Mouse (Mus musculus) MEL (cell line): Measurements from ENCODE around the gene 0610030E20Rik. TPM values are rescaled to one million over a fixed set of nuclear protein-coding genes. Genes with fewer than 3 reads are reported as not detected.
A peak's percentile ranks its signal among the peaks of the same experiment; 100 is the strongest.

Experiments used
- DNase-seq: peaks from one replicate; pipeline ENCODE4 v3.0.0; 2011; ENCODE audit warnings: low read depth, low spot score
- H3K27ac ChIP-seq: 2 replicates; pipeline ENCODE4 v1.5.1; 2012; ENCODE audit warnings: low read depth, mild to moderate bottlenecking, control low read depth, low read length, moderate library complexity; ENCODE audit not compliant: control insufficient read depth
- H3K27me3 ChIP-seq, 2 experiments: fragments of 150-350 bp in 1 of 2; sonication (generic) in 1 of 2; 2 replicates each; pipeline ENCODE4 v1.6.1; 2012; ENCODE audit warnings: low read length in 2 of 2, mild to moderate bottlenecking in 2 of 2, improper control_type of control experiment in 1 of 2, moderate library complexity in 1 of 2; ENCODE audit not compliant: insufficient read depth in 2 of 2, control insufficient read depth in 1 of 2
- H3K36me3 ChIP-seq, 2 experiments: 2 replicates each; pipeline ENCODE4 v1.6.1; 2012 to 2014; ENCODE audit warnings: low read length in 2 of 2, improper control_type of control experiment in 1 of 2, inconsistent platforms in 1 of 2, mild to moderate bottlenecking in 1 of 2; ENCODE audit not compliant: insufficient read depth in 2 of 2, control insufficient read depth in 1 of 2
- H3K4me1 ChIP-seq, 2 experiments: fragments of 150-350 bp in 1 of 2; sonication (generic) in 1 of 2; 2 replicates each; pipeline ENCODE4 v1.6.1; 2012; ENCODE audit warnings: low read length in 2 of 2, improper control_type of control experiment in 1 of 2, mild to moderate bottlenecking in 1 of 2; ENCODE audit not compliant: insufficient read depth in 2 of 2, control insufficient read depth in 1 of 2
- H3K4me3 ChIP-seq, 2 experiments: fragments of 150-350 bp in 1 of 2; sonication (generic) in 1 of 2; 2 replicates each; pipeline ENCODE4 v1.5.1; 2012; ENCODE audit warnings: low read depth in 2 of 2, low read length in 2 of 2, mild to moderate bottlenecking in 2 of 2, moderate library complexity in 2 of 2, control low read depth in 1 of 2, improper control_type of control experiment in 1 of 2; ENCODE audit not compliant: control insufficient read depth in 1 of 2, insufficient read depth in 1 of 2
- H3K79me2 ChIP-seq: 2 replicates; pipeline ENCODE4 v1.6.1; 2012; ENCODE audit warnings: mild to moderate bottlenecking, low read length, moderate library complexity; ENCODE audit not compliant: control insufficient read depth, poor library complexity, insufficient read depth
- H3K9ac ChIP-seq: 2 replicates; pipeline ENCODE4 v1.6.1; 2012; ENCODE audit warnings: low read depth, mild to moderate bottlenecking, control low read depth, low read length, moderate library complexity; ENCODE audit not compliant: control insufficient read depth, poor library complexity, severe bottlenecking
- H3K9me3 ChIP-seq: fragments of 150-350 bp; sonication (generic); replicated peaks from 2 replicates; pipeline ENCODE4 v1.6.1; 2012; ENCODE audit warnings: mild to moderate bottlenecking, low read length, improper control_type of control experiment, moderate library complexity; ENCODE audit not compliant: insufficient read depth
- CHD2 ChIP-seq: IDR thresholded peaks from 2 replicates; pipeline ENCODE4 v1.6.1; 2011; ENCODE audit warnings: low read length, improper control_type of control experiment
- CTCF ChIP-seq, 3 experiments: IDR thresholded peaks in 2 of 3; conservative IDR thresholded peaks in 1 of 3; 2 replicates each; pipeline ENCODE4 v1.5.1; 2011 to 2012; ENCODE audit warnings: low read length in 3 of 3, low read depth in 2 of 3, mild to moderate bottlenecking in 2 of 3, improper control_type of control experiment in 1 of 3, inconsistent platforms in 1 of 3, mixed read lengths in 1 of 3, moderate library complexity in 1 of 3; ENCODE audit not compliant: control insufficient read depth in 1 of 3, insufficient read depth in 1 of 3, poor library complexity in 1 of 3, severe bottlenecking in 1 of 3
- ETS1 ChIP-seq: IDR thresholded peaks from 2 replicates; pipeline ENCODE4 v1.6.1; 2012; ENCODE audit warnings: low read depth, mild to moderate bottlenecking, inconsistent platforms, low read length, improper control_type of control experiment, moderate library complexity
- HCFC1 ChIP-seq: IDR thresholded peaks from 2 replicates; pipeline ENCODE4 v1.6.1; 2012; ENCODE audit warnings: low read depth, mild to moderate bottlenecking, inconsistent platforms, low read length, improper control_type of control experiment, moderate library complexity
- MAFK ChIP-seq: IDR thresholded peaks from 2 replicates; pipeline ENCODE4 v1.6.1; 2011; ENCODE audit warnings: low read depth, mild to moderate bottlenecking, low read length, improper control_type of control experiment, borderline replicate concordance
- MAX ChIP-seq: IDR thresholded peaks from 2 replicates; pipeline ENCODE4 v1.6.1; 2011; ENCODE audit warnings: low read length, improper control_type of control experiment
- NELFE ChIP-seq: IDR thresholded peaks from 2 replicates; pipeline ENCODE4 v1.6.1; 2011; ENCODE audit warnings: low read depth, low read length, improper control_type of control experiment
- NRF1 ChIP-seq: IDR thresholded peaks from 2 replicates; pipeline ENCODE4 v1.6.1; 2014; ENCODE audit warnings: low read depth, mild to moderate bottlenecking, inconsistent platforms, low read length, improper control_type of control experiment, moderate library complexity; ENCODE audit not compliant: poor library complexity, insufficient read depth, severe bottlenecking
- POLR2A ChIP-seq, 2 experiments: IDR thresholded peaks; 2 replicates each; pipeline ENCODE4 v1.6.1; 2011 to 2012; ENCODE audit warnings: low read length in 2 of 2, mild to moderate bottlenecking in 2 of 2, control low read depth in 1 of 2, improper control_type of control experiment in 1 of 2, low read depth in 1 of 2, moderate library complexity in 1 of 2; ENCODE audit not compliant: control insufficient read depth in 1 of 2, insufficient read depth in 1 of 2, poor library complexity in 1 of 2
- POLR2AphosphoS2 ChIP-seq: IDR thresholded peaks from 2 replicates; pipeline ENCODE4 v1.6.1; 2011; ENCODE audit warnings: low read length, improper control_type of control experiment
- POLR2AphosphoS5 ChIP-seq: IDR thresholded peaks from 2 replicates; pipeline ENCODE4 v1.6.1; 2012; ENCODE audit warnings: low read depth, borderline replicate concordance, mild to moderate bottlenecking, inconsistent platforms, low read length, moderate library complexity, mixed read lengths
- RAD21 ChIP-seq: IDR thresholded peaks from 2 replicates; pipeline ENCODE4 v1.6.1; 2011; ENCODE audit warnings: mild to moderate bottlenecking, low read depth, low read length, improper control_type of control experiment
- SMC3 ChIP-seq: IDR thresholded peaks from 2 replicates; pipeline ENCODE4 v1.6.1; 2011; ENCODE audit warnings: low read depth, low read length, improper control_type of control experiment
- TAL1 ChIP-seq: IDR thresholded peaks from 2 replicates; pipeline ENCODE4 v1.6.1; 2012; ENCODE audit warnings: mild to moderate bottlenecking, inconsistent platforms, low read length, moderate library complexity, mixed read lengths
- TBP ChIP-seq: IDR thresholded peaks from 2 replicates; pipeline ENCODE4 v1.8.0; 2011; ENCODE audit warnings: low read depth, low read length, improper control_type of control experiment
- TCF12 ChIP-seq: IDR thresholded peaks from 2 replicates; pipeline ENCODE4 v1.6.1; 2014; ENCODE audit warnings: low read depth, mild to moderate bottlenecking, inconsistent platforms, low read length, improper control_type of control experiment, moderate library complexity
- USF1 ChIP-seq: IDR thresholded peaks from 2 replicates; pipeline ENCODE4 v1.6.1; 2014; ENCODE audit warnings: low read depth, mild to moderate bottlenecking, inconsistent platforms, low read length, improper control_type of control experiment, moderate library complexity
- USF2 ChIP-seq, 2 experiments: IDR thresholded peaks; 2 replicates each; pipeline ENCODE4 v1.6.1; 2011 to 2012; ENCODE audit warnings: improper control_type of control experiment in 2 of 2, low read length in 2 of 2, borderline replicate concordance in 1 of 2, inconsistent platforms in 1 of 2, low read depth in 1 of 2, mild to moderate bottlenecking in 1 of 2; ENCODE audit not compliant: insufficient read depth in 1 of 2
- ZC3H11A ChIP-seq: IDR thresholded peaks from 2 replicates; pipeline ENCODE4 v1.6.1; 2012; ENCODE audit warnings: low read depth, mild to moderate bottlenecking, inconsistent platforms, low read length, improper control_type of control experiment
- ZKSCAN1 ChIP-seq: IDR thresholded peaks from 2 replicates; pipeline ENCODE4 v1.6.1; 2012; ENCODE audit warnings: low read depth, mild to moderate bottlenecking, inconsistent platforms, low read length, improper control_type of control experiment, moderate library complexity
- polyA plus RNA-seq, 2 experiments: library from polyadenylated mRNA; stranded (reverse) in 1 of 2; unstranded in 1 of 2; fragments of >175 nt in 1 of 2; fragments of >200 nt in 1 of 2; gene quantifications; 2 replicates each; pipeline versions ENCODE4 v1.2.1 to v1.2.4; 2012; ENCODE audit warnings: low replicate concordance in 2 of 2, low read depth in 1 of 2; ENCODE audit not compliant: insufficient read length in 2 of 2, insufficient read depth in 1 of 2, missing spikeins in 1 of 2
- total RNA-seq: library from RNA; depleted of rRNA; stranded (reverse); fragments of 300-350 nt; gene quantifications from 2 replicates; pipeline ENCODE4 v1.2.3, GENCODE M21; 2012

The 0610030E20Rik gene
- total and polyA plus RNA-seq, 3 experiments = 14.2 to 28.5 TPM; not detected in 1

GRCm38 (mm10) chr6:72396837-72397251 lies 49.7 kb downstream of the 0610030E20Rik start:
- Histone ChIP-seq H3K36me3 (peaks cover 0 to 15% of the 10 kb centered on the region in 2 experiments; a peak in 2 of 4 replicates), H3K27me3 (no peaks in the 10 kb centered on the region), H3K4me1 (peaks cover 0 to 24% of the 10 kb centered on the region in 2 experiments; a peak in 2 of 4 replicates), H3K27ac (no peak overlapping the region)
- TF ChIP-seq ETS1 (no peak), POLR2AphosphoS2 (peak; percentile 65; the same call in 1 of the 2 replicates), ZKSCAN1 (no peak), POLR2AphosphoS5 (no peak)
- TF ChIP-seq, all 39 proteins: peak for 1
- Histone ChIP-seq H3K79me2 (peaks cover 15% of the 10 kb centered on the region), H3K9me3 (no peaks in the 10 kb centered on the region), H3K9ac (no peak overlapping the region), H3K4me3 (no peak overlapping the region)
- peak; percentile 15 for DNase-seq

GRCm38 (mm10) chr6:72399967-72400366 lies 52.9 kb downstream of the 0610030E20Rik start:
- peaks cover 2 to 22% of the 10 kb centered on the region in 2 experiments; a peak in 3 of 4 replicates for H3K4me1 ChIP-seq
- H3K27ac ChIP-seq = no peak overlapping the region

GRCm38 (mm10) chr6:72401875-72402274 lies 54.8 kb downstream of the 0610030E20Rik start:
- DNase-seq = peak; percentile 89
- Histone ChIP-seq H3K27me3 (no peaks in the 10 kb centered on the region), H3K4me3 (no peak overlapping the region), H3K9me3 (no peaks in the 10 kb centered on the region), H3K79me2 (no peaks in the 10 kb centered on the region), H3K4me1 (peaks cover 2 to 15% of the 10 kb centered on the region in 2 experiments; a peak in 3 of 4 replicates), H3K9ac (0 out of 2 replicates have a peak overlapping the region, but pooled peaks have one; percentile 30), H3K36me3 (peaks cover 0 to 8% of the 10 kb centered on the region in 2 experiments; a peak in 2 of 4 replicates), H3K27ac (no peak overlapping the region)
- TF ChIP-seq ZC3H11A = peak; percentile 58
- TF ChIP-seq SMC3 = peak; percentile 70
- no peak for TF ChIP-seq CHD2
- TF ChIP-seq RAD21 = peak; percentile 81
- TF ChIP-seq MAX = no peak
- peak; percentile 83 to 92 (median 86) for TF ChIP-seq CTCF (IDR thresholded peaks at IDR 0.05 in 2 of 3, conservative IDR thresholded peaks at IDR 0.05 in 1 of 3; ENCODE audit: control insufficient read depth in 1 of 3, insufficient read depth in 1 of 3, low read depth in 2 of 3, low read length in 3 of 3, poor library complexity in 1 of 3, severe bottlenecking in 1 of 3)
- no peak for TF ChIP-seq ETS1
- no peak for TF ChIP-seq TAL1
- TF ChIP-seq POLR2A (IDR thresholded peaks at IDR 0.05; ENCODE audit: control insufficient read depth in 1 of 2, insufficient read depth in 1 of 2, low read depth in 1 of 2, low read length in 2 of 2, poor library complexity in 1 of 2) = no peak
- no peak for TF ChIP-seq TBP
- TF ChIP-seq USF2 (IDR thresholded peaks at IDR 0.05; ENCODE audit: borderline replicate concordance in 1 of 2, insufficient read depth in 1 of 2, low read depth in 1 of 2, low read length in 2 of 2) = no peak
- TF ChIP-seq HCFC1 = 0 out of 2 replicates have a peak, but pooled peaks have one; percentile 28
- TF ChIP-seq NRF1 = no peak
- TF ChIP-seq USF1 = no peak
- no peak for TF ChIP-seq ZKSCAN1

More at GRCm38 (mm10) chr6:72399967-72400366, 52.9 kb downstream of the 0610030E20Rik start:
- no peaks in the 10 kb centered on the region for H3K27me3 ChIP-seq
- no peaks in the 10 kb centered on the region for H3K79me2 ChIP-seq
- TF ChIP-seq CTCF (IDR thresholded peaks at IDR 0.05 in 2 of 3, conservative IDR thresholded peaks at IDR 0.05 in 1 of 3; ENCODE audit: control insufficient read depth in 1 of 3, insufficient read depth in 1 of 3, low read depth in 2 of 3, low read length in 3 of 3, poor library complexity in 1 of 3, severe bottlenecking in 1 of 3) (no peak), NELFE (no peak), TCF12 (no peak), MAFK (no peak), ETS1 (no peak)
- H3K4me3 ChIP-seq = no peak overlapping the region
- no peak overlapping the region for H3K9ac ChIP-seq
- peaks cover 0 to 9% of the 10 kb centered on the region in 2 experiments; a peak in 2 of 4 replicates for H3K36me3 ChIP-seq
- H3K9me3 ChIP-seq = no peaks in the 10 kb centered on the region
- DNase-seq = peak; percentile 12
